Mouse (Mus musculus) spleen, adult 2 months (tissue): ENCODE data around the gene Efna5. TPM values are rescaled to one million over a fixed set of nuclear protein-coding genes. Genes with fewer than 3 reads are reported as not detected.

ENCODE experiments used
- DNase-seq, 2 experiments: peaks; one replicate each; pipeline versions ENCODE4 v3.0.0 to v3.0.0-alpha.2; 2012 to 2021; ENCODE audit warnings: low spot score in 2 of 2, low read depth in 1 of 2
- H3K27ac ChIP-seq: fragments of 200-500 bp; 2 replicates; pipeline ENCODE4 v1.5.1; 2012; ENCODE audit warnings: low read length, inconsistent platforms; ENCODE audit not compliant: insufficient read depth
- H3K27me3 ChIP-seq: fragments of 200-500 bp; 2 replicates; pipeline ENCODE4 v1.6.1; 2012; ENCODE audit warnings: mild to moderate bottlenecking, moderate library complexity, low read length, inconsistent platforms; ENCODE audit not compliant: control insufficient read depth, insufficient read depth
- H3K36me3 ChIP-seq: fragments of 200-500 bp; 2 replicates; pipeline ENCODE4 v1.6.1; 2012; ENCODE audit warnings: mild to moderate bottlenecking, low read length, inconsistent platforms; ENCODE audit not compliant: control insufficient read depth, insufficient read depth
- H3K4me1 ChIP-seq: fragments of 200-500 bp; 2 replicates; pipeline ENCODE4 v1.6.1; 2011; ENCODE audit warnings: inconsistent platforms; ENCODE audit not compliant: control insufficient read depth, insufficient read depth, insufficient read length
- H3K4me3 ChIP-seq: fragments of 200-500 bp; 2 replicates; pipeline ENCODE4 v1.5.1; 2011; ENCODE audit warnings: mild to moderate bottlenecking, inconsistent platforms; ENCODE audit not compliant: insufficient read depth, insufficient read length; ENCODE audit errors: extremely low read depth
- CTCF ChIP-seq: fragments of 200-500 bp; IDR thresholded peaks from 2 replicates; pipeline ENCODE4 v1.5.1; 2011; ENCODE audit warnings: mild to moderate bottlenecking, inconsistent platforms; ENCODE audit not compliant: insufficient read depth, insufficient read length, insufficient replicate concordance; ENCODE audit errors: extremely low read depth
- POLR2A ChIP-seq: fragments of 200-500 bp; IDR thresholded peaks from 2 replicates; pipeline ENCODE4 v1.6.1; 2011; ENCODE audit warnings: low read depth, low read length, inconsistent platforms
- WGBS: fragments of 180-500 bp; shearing (Covaris S2); methylation state at CpG from one replicate; pipeline ENCODE4 v1.1.7; 2018; 5-methylcytosine and 5-hydroxymethylcytosine counted together
- polyA plus RNA-seq: library from polyadenylated mRNA; depleted of rRNA; stranded (reverse); fragments of >200 nt; gene quantifications from 2 replicates; pipeline ENCODE4 v1.2.3, GENCODE M21; 2012

Efna5 gene
- polyA plus RNA-seq, 1 experiment, result 0.30 TPM

DNA sequence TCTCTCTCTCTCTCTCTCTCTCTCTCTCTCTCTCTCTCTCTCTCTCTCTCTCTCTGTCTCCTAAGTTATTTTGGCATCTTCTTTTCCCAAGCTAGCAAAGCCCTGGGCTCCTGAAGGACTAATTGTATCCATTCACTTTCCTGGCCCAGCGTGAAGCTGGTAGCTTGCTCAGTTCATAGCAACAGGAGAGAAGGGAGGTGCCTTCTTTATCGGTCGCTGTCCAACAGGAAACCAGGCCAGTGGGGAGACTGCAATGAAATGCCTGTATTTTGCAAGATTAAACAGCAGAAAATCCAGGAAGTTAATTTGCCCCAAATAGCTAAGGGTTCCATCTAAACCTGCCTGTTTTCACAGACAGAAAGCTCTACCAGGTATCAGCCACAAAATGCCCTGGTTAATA, 5.4 kb downstream of the Efna5 start:
- no peak overlapping the region for H3K27ac ChIP-seq
- no peak for DNase-seq
- H3K27me3 ChIP-seq, result peaks cover 14% of the 10 kb centered on the region
- H3K4me3 ChIP-seq, result no peak overlapping the region
- H3K4me1 ChIP-seq, result peaks cover 3% of the 10 kb centered on the region; the same call in 1 of the 2 replicates
- WGBS, result 49% methylated on average over 3 of the region's 3 CpGs
- no peaks in the 10 kb centered on the region for H3K36me3 ChIP-seq
- TF ChIP-seq CTCF, result no peak
- TF ChIP-seq POLR2A, result no peak

DNA sequence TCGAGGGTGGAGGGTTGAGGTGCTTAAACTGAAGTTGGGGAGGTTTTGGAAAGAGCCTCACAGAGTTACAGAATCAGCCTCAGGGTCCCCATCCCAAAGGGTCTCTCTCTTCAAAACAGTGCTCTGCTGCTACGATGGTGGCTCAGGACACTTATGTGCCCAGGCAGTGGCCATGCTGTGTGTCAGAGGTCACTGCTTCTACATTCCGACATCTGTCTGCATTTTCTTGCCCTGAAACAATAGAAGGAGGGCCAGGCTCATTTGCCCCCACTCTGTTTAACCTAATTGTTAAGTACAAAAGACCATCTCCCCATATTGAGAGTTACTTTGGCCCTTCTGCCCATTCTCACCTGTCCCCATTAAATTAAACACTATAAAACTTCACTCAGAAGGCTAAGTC, 9.2 kb downstream of the Efna5 start:
- H3K4me1 ChIP-seq, result no peaks in the 10 kb centered on the region
- 86% methylated on average over 3 of the region's 3 CpGs for WGBS
- no peak overlapping the region for H3K4me3 ChIP-seq
- H3K27me3 ChIP-seq, result no peaks in the 10 kb centered on the region
- no peak overlapping the region for H3K27ac ChIP-seq
- no peak for DNase-seq
- no peak for TF ChIP-seq POLR2A
- TF ChIP-seq CTCF, result no peak
- H3K36me3 ChIP-seq, result no peaks in the 10 kb centered on the region

DNA sequence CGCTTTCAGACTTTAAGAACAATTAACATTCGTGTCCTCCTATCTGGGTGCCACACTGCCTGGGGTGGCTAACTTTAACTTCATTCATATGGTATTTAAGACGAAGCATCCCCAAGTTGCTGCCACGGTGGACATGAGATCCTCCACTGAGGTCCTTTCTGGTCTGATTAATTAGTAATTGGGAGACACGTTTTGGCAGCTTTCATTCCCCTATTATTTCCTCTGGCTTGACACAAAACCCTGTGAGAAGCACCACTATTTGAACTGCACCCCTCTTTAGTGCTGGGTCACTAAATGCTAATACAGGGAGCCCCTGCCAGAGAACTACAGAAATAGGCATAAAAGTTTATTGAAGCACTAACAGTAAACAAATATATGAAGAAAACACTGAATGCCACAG, 9.9 kb downstream of the Efna5 start:
- WGBS, result 80% methylated on average over 5 of the region's 5 CpGs
- H3K4me1 ChIP-seq, result no peaks in the 10 kb centered on the region
- no peak overlapping the region for H3K27ac ChIP-seq
- no peak for TF ChIP-seq POLR2A
- no peak for TF ChIP-seq CTCF
- no peak for DNase-seq
- H3K27me3 ChIP-seq, result no peaks in the 10 kb centered on the region
- H3K4me3 ChIP-seq, result no peak overlapping the region
- no peaks in the 10 kb centered on the region for H3K36me3 ChIP-seq

DNA sequence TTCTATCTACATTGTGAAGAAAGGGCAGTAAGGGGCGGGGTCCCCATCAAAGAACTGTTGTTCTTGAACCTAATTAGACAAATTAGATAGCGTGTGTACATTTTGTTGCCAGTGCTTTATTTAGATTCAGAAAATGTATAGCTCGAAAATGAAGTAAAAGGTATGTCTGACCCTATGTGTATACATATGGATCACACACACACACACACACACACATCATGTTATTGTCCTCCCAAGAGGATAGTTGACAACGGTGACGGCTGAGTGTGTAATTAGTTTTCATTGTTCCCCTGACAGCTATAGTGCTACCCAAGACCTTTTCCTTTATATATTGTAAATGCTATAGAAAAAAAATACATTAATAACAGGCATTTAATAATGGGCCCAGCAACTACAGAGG, 10.7 kb downstream of the Efna5 start:
- no peak for TF ChIP-seq CTCF
- no peak for TF ChIP-seq POLR2A

DNA sequence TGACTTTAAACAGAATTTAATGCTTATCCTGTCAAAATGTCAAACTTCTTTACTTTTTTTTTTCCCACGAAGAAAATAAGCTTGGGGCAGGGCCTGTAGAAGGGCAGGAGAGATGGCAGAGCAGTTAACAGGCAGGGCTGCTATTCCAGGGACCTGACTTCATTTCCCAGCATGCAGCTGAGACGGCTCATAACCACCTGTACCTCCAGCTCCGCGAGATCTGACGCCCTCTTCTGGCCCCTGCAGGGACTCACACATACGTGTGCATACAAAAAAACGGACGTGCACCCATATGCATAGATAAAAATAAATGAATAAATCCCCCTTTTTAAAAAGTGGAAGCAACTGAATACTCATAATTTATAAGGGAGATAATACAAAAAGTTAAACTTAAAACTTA, 16.2 kb downstream of the Efna5 start:
- Histone ChIP-seq H3K4me3 (no peak overlapping the region), H3K27me3 (no peaks in the 10 kb centered on the region), H3K4me1 (peaks cover 8% of the 10 kb centered on the region), H3K27ac (no peak overlapping the region), H3K36me3 (no peaks in the 10 kb centered on the region)
- 92% methylated on average over 8 of the region's 8 CpGs for WGBS
- DNase-seq, result no peak
- no peak for TF ChIP-seq POLR2A
- no peak for TF ChIP-seq CTCF

More for the DNA sequence above, 10.7 kb downstream of the Efna5 start:
- Histone ChIP-seq H3K4me3 (no peak overlapping the region), H3K27me3 (no peaks in the 10 kb centered on the region), H3K4me1 (no peaks in the 10 kb centered on the region), H3K36me3 (no peaks in the 10 kb centered on the region), H3K27ac (no peak overlapping the region)
- WGBS, result 90% methylated on average over 5 of the region's 5 CpGs
- no peak for DNase-seq

DNA sequence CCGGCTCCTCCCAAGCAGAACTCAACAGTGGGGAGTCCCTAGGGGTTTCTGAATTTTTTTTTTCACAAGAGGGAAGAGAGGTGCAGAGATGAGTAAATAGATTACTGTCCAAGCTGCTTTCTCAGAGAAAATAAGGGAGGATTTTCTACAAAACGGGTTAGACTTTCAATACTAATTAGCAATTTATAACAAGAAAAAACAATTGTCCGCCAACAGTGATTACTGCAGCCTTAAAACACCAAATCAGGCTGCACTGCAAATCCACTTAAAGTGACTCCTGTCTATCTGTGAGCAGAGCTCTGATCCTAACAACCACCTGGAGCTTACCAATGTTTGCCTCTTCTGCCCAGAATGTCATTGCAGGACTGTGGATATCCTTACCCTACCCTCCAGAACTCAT, 18.1 kb downstream of the Efna5 start:
- Histone ChIP-seq H3K27ac (no peak overlapping the region), H3K27me3 (no peaks in the 10 kb centered on the region), H3K36me3 (no peaks in the 10 kb centered on the region), H3K4me1 (peaks cover 8% of the 10 kb centered on the region), H3K4me3 (no peak overlapping the region)
- no peak for TF ChIP-seq CTCF
- TF ChIP-seq POLR2A, result no peak
- 62% methylated on average over 3 of the region's 3 CpGs for WGBS
- no peak for DNase-seq

DNA sequence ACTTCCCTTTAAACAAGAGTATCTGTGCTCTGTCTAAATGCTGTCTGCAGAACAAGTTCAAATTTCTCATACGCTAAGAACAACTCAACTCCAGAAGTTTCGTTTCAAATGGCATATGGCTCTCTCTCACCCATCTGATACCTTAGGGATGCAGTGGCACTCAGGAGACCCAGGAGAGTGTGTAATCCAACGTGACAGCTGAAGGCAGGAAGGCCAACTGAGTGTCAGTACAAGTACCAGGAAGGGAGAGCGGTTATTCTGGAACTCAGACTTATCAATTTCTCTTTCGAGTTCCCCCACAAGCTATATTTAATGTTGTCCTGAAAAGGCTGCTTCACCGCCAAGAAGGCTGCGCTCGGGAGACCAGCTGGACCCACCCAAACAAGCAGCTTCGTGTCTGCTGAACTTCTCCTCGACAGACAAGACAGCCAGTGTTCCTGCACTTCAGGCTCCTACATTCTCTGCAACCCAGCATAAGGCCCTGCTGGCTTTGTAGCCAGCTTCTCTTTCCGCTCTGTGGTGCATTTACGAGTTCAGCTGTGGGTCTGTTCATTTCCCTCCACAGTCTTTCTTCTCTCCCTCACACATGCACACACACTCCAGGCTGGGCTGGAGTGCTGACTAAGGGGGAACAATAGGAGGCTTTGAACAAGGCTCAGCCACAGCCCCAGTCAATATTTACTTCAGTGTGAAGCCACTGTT, 18.7 kb downstream of the Efna5 start:
- peak in 1 of 2 experiments; percentile 22 for DNase-seq
- no peak overlapping the region for H3K27ac ChIP-seq
- WGBS, result 27% methylated on average over 12 of the region's 12 CpGs
- no peak overlapping the region for H3K4me3 ChIP-seq
- peaks cover 8% of the 10 kb centered on the region for H3K4me1 ChIP-seq
- TF ChIP-seq CTCF (no peak), POLR2A (no peak)
- no peaks in the 10 kb centered on the region for H3K27me3 ChIP-seq
- no peaks in the 10 kb centered on the region for H3K36me3 ChIP-seq
